Mouse (Mus musculus): Measurements from ENCODE around the gene D5Ertd579e.

- TF ChIP-seq POLR2A (IDR thresholded peaks at IDR 0.05; ENCODE audit: borderline replicate concordance, control insufficient read depth, low read depth, low read length) (no peak), CTCF (IDR thresholded peaks at IDR 0.05; ENCODE audit: control insufficient read depth, insufficient read depth, low read length) (no peak)
These were observed 32.7 kb upstream of the D5Ertd579e start for GRCm38 (mm10) chr5:36728403-36729085.

Data from bone marrow, adult 2 months (tissue).